Mouse (Mus musculus) Patski (cell line): ENCODE results near the gene Wwp2. TPM values are rescaled to one million over a fixed set of nuclear protein-coding genes. Genes with fewer than 3 reads are reported as not detected.

Experiments used
- ATAC-seq: fragments of 100-300 bp; one replicate; pipeline ENCODE4 v1.8.0; 2021
- CTCF ChIA-PET: fragments of 350-600 bp; sonication (Branson Sonifier 250); formaldehyde crosslinking; loops from one replicate; lab custom pipeline; 2022; ENCODE audit warnings: inconsistent platforms; lab: Charles Lee
- POLR2A ChIA-PET: fragments of 350-600 bp; sonication (Branson Sonifier 250); formaldehyde crosslinking; loops from one replicate; lab custom pipeline; 2022; ENCODE audit warnings: antibody characterized with exemption, inconsistent platforms; lab: Charles Lee
- DNase-seq: peaks from one replicate; pipeline ENCODE4 v3.0.0-alpha.2; 2011; ENCODE audit warnings: low read depth, low spot score
- H3K27me3 ChIP-seq: fragments of 371-371 bp; one replicate; pipeline ENCODE4 v1.5.1; 2021
- CTCF ChIP-seq: fragments of 100-300 bp; IDR thresholded peaks from one replicate; pipeline ENCODE4 v1.5.1; 2021
- in situ Hi-C: fragments of 300-500 bp; cut with MboI; formaldehyde crosslinking; loops from 3 replicates; pipeline ENCODE4 v1.11.1; 2018; ENCODE audit warnings: low pct_unique_long_range_greater_than_20kb, mixed read lengths
- polyA plus RNA-seq: library from polyadenylated mRNA; unstranded; gene quantifications from one replicate; pipeline ENCODE4 v1.2.3, GENCODE M21; 2021

Wwp2 gene
- polyA plus RNA-seq, 1 experiment from 2014 or later = 26.9 TPM

DNA sequence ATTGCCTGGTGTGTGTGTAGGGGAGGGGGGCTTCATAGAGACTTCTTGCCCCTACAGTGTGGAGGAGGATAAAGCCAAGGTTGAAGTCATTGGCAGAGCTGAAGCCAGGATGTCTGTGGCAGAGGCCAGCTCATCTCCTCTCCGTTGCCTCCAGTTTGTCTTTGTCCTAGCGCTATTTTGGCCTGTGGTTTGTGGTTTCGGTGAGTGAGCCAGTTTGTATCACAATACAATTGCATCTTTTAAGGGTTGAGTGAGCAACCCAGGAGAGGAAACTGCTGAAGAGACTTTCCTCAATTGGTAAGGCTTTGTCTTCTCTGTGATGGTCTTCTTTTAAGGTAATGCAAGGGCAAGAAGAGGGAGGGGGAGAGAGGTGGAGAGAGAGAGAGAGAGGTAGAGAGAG lies 66.8 kb downstream of the Wwp2 start:
- no peak for TF ChIP-seq CTCF
- ChIA-PET POLR2A (interaction anchor here (0.6 kb wide), 1 partner anchor 114 kb away, joined by 3 read pairs; no protein-coding TSS in a partner anchor), CTCF (interaction anchor here (1.2 to 2.5 kb wide), 2 partner anchors 37 to 70 kb away, joined by 5 to 7 read pairs; no protein-coding TSS in a partner anchor)
- peak; percentile 80 for DNase-seq
- H3K27me3 ChIP-seq = no peaks in the 10 kb centered on the region
- ATAC-seq = peak; percentile 55
- in situ Hi-C loops = no loop called here

DNA sequence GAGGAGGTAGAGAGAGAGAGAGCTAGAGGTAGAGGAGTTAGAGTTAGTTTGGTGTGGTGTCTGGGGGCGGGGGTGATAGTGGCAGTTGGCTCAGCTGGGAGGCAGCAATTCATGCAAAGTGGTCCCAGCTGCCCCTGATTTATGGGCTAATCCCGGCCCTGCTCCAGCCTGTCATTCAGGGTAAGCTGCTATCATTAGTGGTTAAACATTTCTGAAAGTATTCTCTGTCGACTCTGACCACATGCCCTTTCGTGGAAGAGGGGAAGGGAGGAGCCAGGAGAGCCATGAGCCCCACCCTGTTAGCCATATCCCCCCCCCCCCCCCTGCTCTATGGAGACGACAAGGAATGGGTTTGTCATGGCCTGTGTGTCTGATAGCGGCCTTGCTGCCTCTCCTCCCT lies 67.2 kb downstream of the Wwp2 start:
- POLR2A ChIA-PET = interaction anchor here (0.6 to 1.4 kb wide), 2 partner anchors 13 to 114 kb away, joined by 3 read pairs; no protein-coding TSS in a partner anchor
- ATAC-seq (peak; percentile 49), DNase-seq (peak; percentile 37)
- in situ Hi-C loops = no loop called here
- TF ChIP-seq CTCF = no peak
- no peaks in the 10 kb centered on the region for H3K27me3 ChIP-seq
- CTCF ChIA-PET = interaction anchor here (1.2 to 2.5 kb wide), 2 partner anchors 38 to 70 kb away, joined by 5 to 7 read pairs; no protein-coding TSS in a partner anchor

DNA sequence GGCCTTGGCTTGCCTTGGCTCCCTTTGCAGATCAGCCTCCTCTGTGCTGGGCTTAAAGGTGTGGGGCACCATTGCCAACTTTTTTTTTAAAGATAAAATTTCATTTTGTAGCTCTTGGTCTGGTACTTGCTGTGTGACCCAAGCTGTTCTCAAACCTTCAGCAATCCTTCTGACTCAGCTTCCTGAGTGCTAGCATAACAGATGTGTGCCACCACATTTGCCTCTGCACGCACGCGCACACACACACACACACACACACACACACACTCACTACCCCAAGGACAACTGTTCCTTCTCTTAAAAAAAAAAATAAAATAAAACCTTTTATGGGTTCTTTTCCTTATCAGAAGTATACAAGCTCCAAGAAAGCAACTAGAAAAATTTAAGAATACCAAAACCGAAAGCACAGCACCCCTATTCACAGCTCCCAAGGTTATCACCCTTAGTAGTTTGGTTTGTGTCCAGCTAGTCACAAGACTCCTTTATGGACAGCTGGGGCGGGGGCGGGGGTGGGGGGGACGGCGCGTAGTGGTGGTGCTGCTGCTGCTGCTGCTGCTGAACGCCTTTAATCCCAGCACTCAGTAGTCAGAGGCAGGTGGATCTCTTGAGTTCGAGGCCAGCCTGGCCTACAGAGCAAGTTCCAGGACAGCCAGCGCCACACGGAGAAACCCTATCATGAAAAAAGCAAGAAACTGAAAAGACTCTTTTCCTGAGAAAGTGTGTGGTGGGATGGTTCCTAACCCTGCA lies 68.2 kb downstream of the Wwp2 start:
- in situ Hi-C loops = no loop called here
- H3K27me3 ChIP-seq = no peaks in the 10 kb centered on the region
- no peak for TF ChIP-seq CTCF
- DNase-seq (no peak), ATAC-seq (no peak)
- ChIA-PET POLR2A (interaction anchor here (0.6 to 1.4 kb wide), 4 partner anchors 13 to 42 kb away, joined by 3 to 4 read pairs (median 3); no protein-coding TSS in a partner anchor), CTCF (interaction anchor here (1.1 to 1.6 kb wide), 2 partner anchors 22 to 68 kb away, joined by 3 to 4 read pairs; no protein-coding TSS in a partner anchor)

DNA sequence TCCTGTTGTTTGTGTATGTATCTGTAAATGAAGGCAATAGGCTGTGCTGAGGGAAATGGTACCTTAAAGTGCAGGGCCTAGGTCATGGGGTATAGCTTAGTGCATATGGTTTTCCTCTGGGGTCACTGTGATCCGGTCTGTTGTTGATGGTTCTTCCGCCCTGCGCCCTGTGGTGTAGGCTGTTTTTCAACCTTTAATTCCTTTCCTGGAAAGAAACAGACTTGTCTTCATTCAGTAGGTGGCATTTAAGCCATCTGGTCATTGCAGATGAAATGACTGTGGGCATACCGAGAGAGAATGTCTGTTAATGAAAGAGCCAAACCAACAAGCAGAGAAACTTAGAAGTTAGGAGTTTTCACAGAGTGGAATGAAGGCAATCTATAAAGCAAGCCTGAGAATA lies 69.1 kb downstream of the Wwp2 start:
- ATAC-seq (no peak), DNase-seq (no peak)
- in situ Hi-C loops = no loop called here
- POLR2A ChIA-PET = no interaction called here
- no peaks in the 10 kb centered on the region for H3K27me3 ChIP-seq
- TF ChIP-seq CTCF = no peak
- CTCF ChIA-PET = interaction anchor here (1.1 to 1.6 kb wide), 2 partner anchors 23 to 68 kb away, joined by 3 to 4 read pairs; no protein-coding TSS in a partner anchor

DNA sequence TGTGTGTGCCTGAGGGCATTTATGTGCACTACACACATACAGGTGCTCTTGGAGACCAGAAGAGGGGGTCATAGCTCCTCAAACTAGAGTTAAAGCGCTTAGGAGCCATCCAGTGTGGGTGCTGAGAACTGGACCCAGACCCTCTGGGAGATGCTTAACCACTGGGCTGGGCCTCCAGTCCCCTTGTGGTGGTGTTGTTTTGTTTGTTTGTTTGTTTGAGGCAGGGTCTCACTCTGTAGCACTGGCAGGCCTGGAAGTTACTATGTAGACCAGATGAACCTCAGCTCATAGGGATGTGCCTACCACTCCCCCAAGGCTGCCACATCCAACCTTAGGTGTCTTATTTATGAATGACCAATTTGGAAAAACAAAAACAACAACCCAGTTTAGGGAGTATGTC lies 70.9 kb downstream of the Wwp2 start:
- in situ Hi-C loops = no loop called here
- no peaks in the 10 kb centered on the region for H3K27me3 ChIP-seq
- no peak for ATAC-seq
- ChIA-PET CTCF (no interaction called here), POLR2A (no interaction called here)
- TF ChIP-seq CTCF = no peak
- DNase-seq = no peak

DNA sequence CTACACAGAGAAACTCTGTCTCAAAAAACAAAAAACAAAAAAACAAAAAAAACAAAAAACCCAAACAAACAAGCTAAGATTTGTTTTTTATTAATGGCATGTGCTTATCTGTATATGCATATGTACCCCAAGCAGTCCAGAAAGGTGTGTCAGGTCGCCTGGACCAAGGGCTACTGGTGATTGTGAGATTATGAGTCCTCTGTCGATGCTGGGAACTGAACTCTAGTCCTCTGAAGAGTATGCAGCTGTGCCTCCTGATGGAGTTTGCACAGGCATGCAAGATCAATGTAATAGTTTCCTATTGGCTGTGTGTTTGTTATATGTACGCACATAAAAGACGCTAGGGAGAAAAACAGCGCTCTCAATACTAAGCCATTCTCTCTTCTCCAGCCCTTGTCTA lies 74.0 kb downstream of the Wwp2 start:
- ChIA-PET CTCF (interaction anchor here (0.9 to 1.3 kb wide), 2 partner anchors 13 to 44 kb away, joined by 3 read pairs; no protein-coding TSS in a partner anchor), POLR2A (no interaction called here)
- ATAC-seq (no peak), DNase-seq (no peak)
- no peak for TF ChIP-seq CTCF
- H3K27me3 ChIP-seq = no peaks in the 10 kb centered on the region
- in situ Hi-C loops = no loop called here

DNA sequence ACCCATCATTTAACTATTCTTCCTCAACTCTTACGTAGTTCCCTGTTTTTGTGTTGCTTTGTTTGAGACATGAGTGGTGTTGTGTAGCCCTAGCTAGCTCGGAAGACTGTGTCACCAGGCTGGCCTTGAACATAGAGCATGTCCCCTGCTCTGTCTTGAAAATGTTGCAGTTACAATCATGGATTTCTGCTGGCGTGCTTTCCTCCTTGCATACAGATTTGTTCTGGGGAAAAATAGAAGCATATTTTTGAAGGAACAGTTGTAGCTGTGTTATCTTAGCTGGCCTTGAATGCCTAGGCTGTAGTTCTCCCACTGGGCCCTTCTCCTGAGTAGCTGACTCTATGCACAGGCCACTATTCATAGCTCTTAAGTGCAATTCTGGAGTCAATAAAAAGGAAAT lies 74.6 kb downstream of the Wwp2 start:
- TF ChIP-seq CTCF = no peak
- in situ Hi-C loops = no loop called here
- ChIA-PET CTCF (interaction anchor here (0.9 kb wide), 1 partner anchor 45 kb away, joined by 3 read pairs; no protein-coding TSS in a partner anchor), POLR2A (no interaction called here)
- DNase-seq = no peak
- H3K27me3 ChIP-seq = no peaks in the 10 kb centered on the region
- no peak for ATAC-seq

DNA sequence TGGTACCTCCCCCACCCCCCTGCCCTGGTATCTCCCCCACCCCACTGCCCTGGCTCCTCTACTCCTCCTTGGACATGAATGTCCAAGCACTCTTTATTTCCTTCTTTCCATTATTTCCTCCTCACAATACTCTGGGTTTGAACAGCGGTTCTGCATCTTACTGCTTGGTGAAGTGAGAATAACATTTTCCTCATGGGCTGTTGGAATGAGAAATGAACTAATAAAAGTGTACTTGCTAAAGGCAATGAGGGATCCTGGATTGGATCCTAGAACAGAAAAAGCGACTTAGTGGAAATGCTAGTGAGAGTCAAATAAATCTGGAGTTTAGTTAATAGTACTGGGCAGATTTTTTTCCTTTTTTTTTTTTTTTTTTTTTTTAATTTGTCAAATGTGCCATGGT lies 77.1 kb downstream of the Wwp2 start:
- DNase-seq (no peak), ATAC-seq (no peak)
- H3K27me3 ChIP-seq = no peaks in the 10 kb centered on the region
- ChIA-PET POLR2A (no interaction called here), CTCF (no interaction called here)
- in situ Hi-C loops = no loop called here
- no peak for TF ChIP-seq CTCF

DNA sequence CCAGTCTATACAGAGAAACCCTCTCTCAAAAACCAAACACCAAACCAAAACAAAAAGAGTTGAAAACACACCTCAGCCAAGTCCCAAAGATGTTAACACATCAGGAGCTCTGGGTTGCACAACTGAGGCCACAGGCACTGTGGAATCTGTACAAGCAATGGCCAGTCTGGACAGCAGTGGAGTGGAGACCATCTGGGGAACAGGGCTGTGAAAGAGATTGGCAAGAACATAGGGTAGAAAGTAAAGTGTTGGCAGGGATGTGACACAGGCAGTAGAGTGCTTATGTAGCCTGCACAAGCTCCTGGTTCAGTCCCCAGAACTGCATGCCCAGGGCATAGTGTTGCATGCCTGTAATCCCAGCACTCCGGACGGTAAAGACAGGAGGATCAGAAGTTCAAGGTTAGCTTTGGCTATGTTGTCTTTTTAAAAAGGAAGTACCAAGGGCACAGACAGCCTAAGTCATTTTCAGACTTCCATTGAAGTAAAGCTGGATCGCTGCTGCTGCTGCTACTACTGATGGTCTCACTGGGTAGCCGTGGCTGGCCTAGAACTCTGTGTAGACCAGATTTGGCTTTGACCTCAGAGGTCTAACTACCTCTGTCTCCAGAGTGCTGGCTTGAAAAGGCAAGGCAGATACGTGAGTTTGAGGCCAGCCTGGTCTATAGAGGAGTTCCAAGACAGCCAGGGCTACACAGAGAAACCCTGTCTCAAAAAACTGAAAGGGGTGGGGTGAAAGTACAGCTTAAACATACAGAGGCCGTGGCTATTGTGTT lies 79.0 kb downstream of the Wwp2 start:
- ATAC-seq = no peak
- no peaks in the 10 kb centered on the region for H3K27me3 ChIP-seq
- POLR2A ChIA-PET = no interaction called here
- in situ Hi-C loops = no loop called here
- TF ChIP-seq CTCF = no peak
- no peak for DNase-seq
- CTCF ChIA-PET = interaction anchor here (1.0 to 1.3 kb wide), 2 partner anchors 61 to 142 kb away, joined by 3 read pairs; no protein-coding TSS in a partner anchor

DNA sequence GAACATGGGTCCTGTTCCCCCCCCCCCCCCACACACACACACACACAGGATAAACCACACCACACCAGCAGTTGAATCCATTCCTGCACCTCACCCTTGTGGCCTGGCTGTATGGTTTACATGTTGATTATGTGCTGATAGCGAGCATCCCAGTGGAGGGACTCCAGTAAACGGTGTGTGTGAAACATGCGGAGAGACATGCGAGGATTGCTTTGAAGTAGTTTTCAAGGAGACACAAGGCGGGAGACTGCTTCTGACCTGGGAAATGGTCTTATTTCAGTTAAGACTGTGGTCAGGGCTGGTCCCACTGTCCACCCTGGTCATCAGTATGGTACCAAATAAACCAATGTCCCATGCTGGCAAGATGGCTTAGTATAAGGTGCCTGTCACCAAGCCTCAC lies 82.6 kb downstream of the Wwp2 start:
- CTCF ChIA-PET = no interaction called here
- ATAC-seq = no peak
- in situ Hi-C loops = no loop called here
- TF ChIP-seq CTCF = no peak
- H3K27me3 ChIP-seq = no peaks in the 10 kb centered on the region
- POLR2A ChIA-PET = no interaction called here
- no peak for DNase-seq
